Mouse (Mus musculus): ENCODE results near the gene Ddx39. TPM values are rescaled to one million over a fixed set of nuclear protein-coding genes. Genes with fewer than 3 reads are reported as not detected.

Gene Ddx39
- polyA plus RNA-seq, 1 experiment = 28.7 TPM

DNA sequence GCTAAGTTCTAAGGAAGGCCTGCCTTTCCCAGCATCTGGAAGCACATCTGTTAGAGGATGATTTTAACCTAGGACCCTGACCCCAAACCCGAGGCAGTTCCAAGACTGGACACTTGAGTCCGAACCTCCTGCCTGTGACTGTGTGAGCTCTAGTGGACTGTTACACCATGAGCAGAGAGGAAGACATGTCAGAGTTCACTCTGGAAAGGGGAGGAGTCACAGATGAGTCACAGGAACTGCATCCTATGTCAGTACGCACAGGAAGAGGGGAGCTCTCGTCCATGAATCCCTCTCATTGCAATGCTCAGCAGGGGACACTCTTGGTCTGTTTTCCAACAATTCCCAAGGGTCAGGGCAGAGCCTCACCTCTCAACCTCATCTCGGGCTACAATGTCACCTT lies 42.0 kb upstream of the Ddx39 start:
- Histone ChIP-seq H3K4me1 (ENCODE audit: control insufficient read depth, insufficient read depth, low read length) (no peaks in the 10 kb centered on the region), H3K27ac (ENCODE audit: insufficient read depth, low read depth, low read length) (no peak overlapping the region), H3K4me3 (ENCODE audit: insufficient read depth, low read depth, low read length) (no peak overlapping the region), H3K36me3 (ENCODE audit: control insufficient read depth, insufficient read depth, low read length) (peaks cover 3% of the 10 kb centered on the region; the same call in 1 of the 2 replicates), H3K27me3 (replicated peaks; ENCODE audit: control insufficient read depth, insufficient read depth, low read length) (no peaks in the 10 kb centered on the region)
- WGBS = 43% methylated on average over 5 of the region's 5 CpGs
- TF ChIP-seq CTCF (conservative IDR thresholded peaks at IDR 0.05; ENCODE audit: insufficient read depth, insufficient read length, low read depth, low read length) = no peak
- TF ChIP-seq POLR2A (IDR thresholded peaks at IDR 0.05; ENCODE audit: low read depth, low read length) = no peak
- DNase-seq = no peak

DNA sequence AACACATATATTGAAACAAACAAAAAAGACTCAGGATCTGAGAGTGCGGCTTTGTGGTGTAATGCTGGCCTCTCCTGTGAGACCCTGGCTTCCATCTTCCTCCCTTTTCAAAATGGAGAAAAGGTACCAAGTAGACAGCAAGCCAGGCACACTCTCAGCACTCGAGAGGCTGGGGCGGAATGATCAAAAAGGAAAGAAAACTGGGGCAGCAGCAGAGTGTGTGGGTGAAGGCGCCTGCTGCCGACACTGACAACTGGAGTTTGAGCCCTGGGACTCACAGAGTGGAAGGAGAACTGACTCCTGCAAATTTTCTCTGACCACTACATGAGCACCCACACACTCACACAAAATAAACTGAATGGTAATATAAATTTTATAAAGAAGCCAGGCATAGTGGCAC lies 40.5 kb upstream of the Ddx39 start:
- 91% methylated on average over 5 of the region's 5 CpGs for WGBS
- DNase-seq = no peak
- Histone ChIP-seq H3K36me3 (ENCODE audit: control insufficient read depth, insufficient read depth, low read length) (peaks cover 4% of the 10 kb centered on the region), H3K27ac (ENCODE audit: insufficient read depth, low read depth, low read length) (no peak overlapping the region), H3K4me3 (ENCODE audit: insufficient read depth, low read depth, low read length) (no peak overlapping the region), H3K27me3 (replicated peaks; ENCODE audit: control insufficient read depth, insufficient read depth, low read length) (no peaks in the 10 kb centered on the region), H3K4me1 (ENCODE audit: control insufficient read depth, insufficient read depth, low read length) (no peaks in the 10 kb centered on the region)
- TF ChIP-seq CTCF (conservative IDR thresholded peaks at IDR 0.05; ENCODE audit: insufficient read depth, insufficient read length, low read depth, low read length) (no peak), POLR2A (IDR thresholded peaks at IDR 0.05; ENCODE audit: low read depth, low read length) (no peak)

- H3K27ac ChIP-seq (ENCODE audit: insufficient read depth, low read depth, low read length) = no peak overlapping the region
- TF ChIP-seq CTCF (conservative IDR thresholded peaks at IDR 0.05; ENCODE audit: insufficient read depth, insufficient read length, low read depth, low read length) = no peak
- TF ChIP-seq POLR2A (IDR thresholded peaks at IDR 0.05; ENCODE audit: low read depth, low read length) = no peak
- no peak overlapping the region for H3K4me3 ChIP-seq (ENCODE audit: insufficient read depth, low read depth, low read length)
- no peak for DNase-seq
- peaks cover 3% of the 10 kb centered on the region for H3K36me3 ChIP-seq (ENCODE audit: control insufficient read depth, insufficient read depth, low read length)
- no peaks in the 10 kb centered on the region for H3K4me1 ChIP-seq (ENCODE audit: control insufficient read depth, insufficient read depth, low read length)
- 95% methylated on average over 12 of the region's 12 CpGs for WGBS
- no peaks in the 10 kb centered on the region for H3K27me3 ChIP-seq (replicated peaks; ENCODE audit: control insufficient read depth, insufficient read depth, low read length)
Observed at GRCm38 (mm10) chr8:83679866-83680265, 35.1 kb upstream of the Ddx39 start.

DNA sequence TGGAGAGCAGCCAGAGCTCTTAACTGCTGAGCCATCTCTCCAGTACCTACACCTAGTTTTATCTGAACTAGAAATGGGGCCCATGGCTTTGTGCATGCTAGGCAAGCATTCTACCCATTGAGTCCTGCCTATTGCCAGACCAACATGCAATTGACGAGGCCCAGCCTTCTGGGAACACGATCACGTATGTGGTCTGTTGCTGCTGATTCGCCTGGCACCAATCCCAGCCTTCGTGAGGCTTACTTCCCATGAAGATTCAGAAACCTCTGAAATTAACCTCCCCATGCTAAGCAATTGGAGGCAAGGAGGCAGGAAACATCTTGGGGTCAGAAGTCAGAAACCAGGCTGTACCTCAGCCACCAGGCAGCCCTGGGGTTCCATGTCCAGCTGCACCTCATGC lies 34.4 kb upstream of the Ddx39 start:
- H3K36me3 ChIP-seq (ENCODE audit: control insufficient read depth, insufficient read depth, low read length) = peaks cover 3% of the 10 kb centered on the region
- no peaks in the 10 kb centered on the region for H3K4me1 ChIP-seq (ENCODE audit: control insufficient read depth, insufficient read depth, low read length)
- no peak overlapping the region for H3K4me3 ChIP-seq (ENCODE audit: insufficient read depth, low read depth, low read length)
- no peaks in the 10 kb centered on the region for H3K27me3 ChIP-seq (replicated peaks; ENCODE audit: control insufficient read depth, insufficient read depth, low read length)
- H3K27ac ChIP-seq (ENCODE audit: insufficient read depth, low read depth, low read length) = no peak overlapping the region
- TF ChIP-seq CTCF (conservative IDR thresholded peaks at IDR 0.05; ENCODE audit: insufficient read depth, insufficient read length, low read depth, low read length) = no peak
- no peak for TF ChIP-seq POLR2A (IDR thresholded peaks at IDR 0.05; ENCODE audit: low read depth, low read length)
- no peak for DNase-seq
- 79% methylated on average over 5 of the region's 5 CpGs for WGBS

- no peak overlapping the region for H3K27ac ChIP-seq (ENCODE audit: insufficient read depth, low read depth, low read length)
- WGBS = 29% methylated on average over 6 of the region's 6 CpGs
- H3K4me3 ChIP-seq (ENCODE audit: insufficient read depth, low read depth, low read length) = no peak overlapping the region
- peaks cover 3% of the 10 kb centered on the region for H3K36me3 ChIP-seq (ENCODE audit: control insufficient read depth, insufficient read depth, low read length)
- no peaks in the 10 kb centered on the region for H3K27me3 ChIP-seq (replicated peaks; ENCODE audit: control insufficient read depth, insufficient read depth, low read length)
- TF ChIP-seq CTCF (conservative IDR thresholded peaks at IDR 0.05; ENCODE audit: insufficient read depth, insufficient read length, low read depth, low read length) (no peak), POLR2A (IDR thresholded peaks at IDR 0.05; ENCODE audit: low read depth, low read length) (no peak)
- no peak for DNase-seq
- no peaks in the 10 kb centered on the region for H3K4me1 ChIP-seq (ENCODE audit: control insufficient read depth, insufficient read depth, low read length)
Observed at GRCm38 (mm10) chr8:83681099-83681498, 33.9 kb upstream of the Ddx39 start.

DNA sequence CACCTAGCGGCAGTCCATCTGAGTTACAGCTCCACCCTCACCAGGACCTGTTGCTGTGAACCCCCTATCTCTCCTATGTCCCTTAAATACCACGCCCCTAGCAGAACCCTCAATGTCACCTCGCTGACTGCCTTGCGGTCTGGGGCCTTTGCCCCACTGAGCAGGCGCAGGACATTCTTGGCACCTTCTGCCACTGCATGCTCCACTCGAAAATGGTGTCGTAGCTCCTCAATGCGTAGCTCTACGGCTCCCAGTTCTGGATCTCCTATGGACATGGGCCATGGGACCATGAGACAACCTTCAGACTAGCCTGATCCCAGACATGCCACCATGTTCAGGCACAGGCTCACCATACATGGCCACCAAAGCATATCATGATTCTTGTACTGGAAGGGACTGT lies 30.5 kb upstream of the Ddx39 start:
- no peak for DNase-seq
- 95% methylated on average over 9 of the region's 9 CpGs for WGBS
- no peaks in the 10 kb centered on the region for H3K4me1 ChIP-seq (ENCODE audit: control insufficient read depth, insufficient read depth, low read length)
- H3K4me3 ChIP-seq (ENCODE audit: insufficient read depth, low read depth, low read length) = no peak overlapping the region
- no peak overlapping the region for H3K27ac ChIP-seq (ENCODE audit: insufficient read depth, low read depth, low read length)
- H3K27me3 ChIP-seq (replicated peaks; ENCODE audit: control insufficient read depth, insufficient read depth, low read length) = no peaks in the 10 kb centered on the region
- TF ChIP-seq POLR2A (IDR thresholded peaks at IDR 0.05; ENCODE audit: low read depth, low read length) (no peak), CTCF (conservative IDR thresholded peaks at IDR 0.05; ENCODE audit: insufficient read depth, insufficient read length, low read depth, low read length) (no peak)
- peaks cover 1% of the 10 kb centered on the region; the same call in 1 of the 2 replicates for H3K36me3 ChIP-seq (ENCODE audit: control insufficient read depth, insufficient read depth, low read length)

DNA sequence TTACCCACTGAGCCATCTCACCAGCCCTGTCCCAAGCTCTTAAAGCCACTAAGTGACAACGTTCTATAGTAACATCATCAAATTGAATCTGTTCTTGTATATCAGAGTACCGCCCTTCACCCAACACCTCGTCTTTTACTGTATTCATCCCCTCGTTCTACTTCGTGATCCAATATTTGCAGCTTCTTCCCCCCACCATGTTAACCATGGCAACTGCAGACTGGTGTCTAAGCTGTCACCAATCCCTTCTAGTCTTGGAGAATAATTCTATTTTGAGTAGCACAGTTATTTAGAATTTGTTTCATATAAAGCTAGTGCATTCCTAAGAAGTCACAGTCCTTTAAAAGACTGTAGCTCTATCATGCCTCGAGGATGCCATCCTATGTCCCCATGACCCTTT lies 25.7 kb upstream of the Ddx39 start:
- no peaks in the 10 kb centered on the region for H3K27me3 ChIP-seq (replicated peaks; ENCODE audit: control insufficient read depth, insufficient read depth, low read length)
- H3K4me1 ChIP-seq (ENCODE audit: control insufficient read depth, insufficient read depth, low read length) = peaks cover 8% of the 10 kb centered on the region
- no peak overlapping the region for H3K27ac ChIP-seq (ENCODE audit: insufficient read depth, low read depth, low read length)
- no peak overlapping the region for H3K4me3 ChIP-seq (ENCODE audit: insufficient read depth, low read depth, low read length)
- DNase-seq = no peak
- 91% methylated on average over 6 of the region's 6 CpGs for WGBS
- TF ChIP-seq CTCF (conservative IDR thresholded peaks at IDR 0.05; ENCODE audit: insufficient read depth, insufficient read length, low read depth, low read length) (no peak), POLR2A (IDR thresholded peaks at IDR 0.05; ENCODE audit: low read depth, low read length) (no peak)
- H3K36me3 ChIP-seq (ENCODE audit: control insufficient read depth, insufficient read depth, low read length) = peaks cover 11% of the 10 kb centered on the region
